In genomic region chr16:55972626-55973201, GRCm38 (mm10) we compare ENCODE assay signal across 8 mouse cellular contexts. TPM values are rescaled to one million over a fixed set of nuclear protein-coding genes. Genes with fewer than 3 reads are reported as not detected.
DNase-seq lines count a peak whose midpoint lies in the region; ATAC-seq lines count a peak whose summit lies in the region.

No protein-coding gene starts in this region.

- no peak for ATAC-seq in kidney, embryonic 14.5 days (ENCODE audit: low FRiP score, low TSS enrichment)
- ATAC-seq in hindbrain, embryonic 15.5 days (ENCODE audit: low FRiP score, low read depth) = no peak
- no peak for ATAC-seq in midbrain, embryonic 14.5 days (ENCODE audit: low FRiP score, low TSS enrichment)

- no peaks in the 10 kb centered on the region for H3K27me3 ChIP-seq in kidney, embryonic 14.5 days (ENCODE audit: control insufficient read depth, insufficient read depth, low read length)
- no peaks in the 10 kb centered on the region for H3K27me3 ChIP-seq in hindbrain, embryonic 15.5 days
- H3K27me3 ChIP-seq in midbrain, embryonic 14.5 days (ENCODE audit: control insufficient read depth, insufficient read depth, low read length) = no peaks in the 10 kb centered on the region

- no peak for DNase-seq in kidney, postnatal 25 days
- peak; percentile 24 for DNase-seq in c-Kit-positive CD71-positive TER-119-negative erythroid progenitor cells, embryonic 14.5 days (ENCODE audit: low read depth)
- DNase-seq in midbrain, embryonic 14.5 days = no peak
- no peak for DNase-seq in left cerebral cortex, postnatal 14 days (ENCODE audit: low spot score in 2 of 2)
- no peak for DNase-seq in adrenal gland, adult 8-10 months
- no peak for DNase-seq in gastrocnemius, postnatal 36 days

- H3K9me3 ChIP-seq in kidney, embryonic 14.5 days (ENCODE audit: control insufficient read depth, low read length) = no peaks in the 10 kb centered on the region
- H3K9me3 ChIP-seq in hindbrain, embryonic 15.5 days = no peaks in the 10 kb centered on the region
- H3K9me3 ChIP-seq in midbrain, embryonic 14.5 days (ENCODE audit: control insufficient read depth, low read length) = no peaks in the 10 kb centered on the region

- peaks cover 43% of the 10 kb centered on the region for H3K36me3 ChIP-seq in kidney, embryonic 14.5 days (ENCODE audit: control insufficient read depth, insufficient read depth, low read length)
- H3K36me3 ChIP-seq in hindbrain, embryonic 15.5 days = peaks cover 38% of the 10 kb centered on the region
- H3K36me3 ChIP-seq in midbrain, embryonic 14.5 days (ENCODE audit: control insufficient read depth, insufficient read depth, low read length) = peaks cover 40% of the 10 kb centered on the region

- H3K9ac ChIP-seq in kidney, embryonic 14.5 days (ENCODE audit: low read depth, low read length) = peak overlapping the region; percentile 46
- H3K9ac ChIP-seq in hindbrain, embryonic 15.5 days = peak overlapping the region; percentile 26; the same call in 1 of the 2 replicates
- no peak overlapping the region for H3K9ac ChIP-seq in midbrain, embryonic 14.5 days (replicated peaks; ENCODE audit: low read length)

- H3K27ac ChIP-seq in kidney, embryonic 14.5 days (ENCODE audit: low read depth, low read length) = peak overlapping the region; percentile 70
- H3K27ac ChIP-seq in hindbrain, embryonic 15.5 days (replicated peaks) = peak overlapping the region; percentile 88
- 0 out of 2 replicates have a peak overlapping the region, but pooled peaks have one; percentile 70 for H3K27ac ChIP-seq in midbrain, embryonic 14.5 days (replicated peaks; ENCODE audit: low read depth, low read length)

- intact Hi-C loops in left cerebral cortex, postnatal 14 days (cut with DNase I) = loop anchor here (5.0 kb wide), 1 partner anchor 65 kb away; the partner anchor contains the start of gene Trmt10c
- intact Hi-C loops in gastrocnemius, postnatal 36 days (cut with DNase I) = loop anchor here (5.0 kb wide), 1 partner anchor 55 kb away; the partner anchor contains the start of gene Pcnp

- H3K4me3 ChIP-seq in kidney, embryonic 14.5 days (ENCODE audit: low read length) = peak overlapping the region; percentile 100
- peak overlapping the region; percentile 87 for H3K4me3 ChIP-seq in hindbrain, embryonic 15.5 days
- H3K4me3 ChIP-seq in midbrain, embryonic 14.5 days (replicated peaks; ENCODE audit: low read depth, low read length) = peak overlapping the region; percentile 99

- peak overlapping the region; percentile 49 for H3K4me2 ChIP-seq in kidney, embryonic 14.5 days (replicated peaks; ENCODE audit: low read depth, low read length)
- H3K4me2 ChIP-seq in hindbrain, embryonic 15.5 days = peak overlapping the region; percentile 89
- peak overlapping the region; percentile 66 for H3K4me2 ChIP-seq in midbrain, embryonic 14.5 days (ENCODE audit: low read length)

- WGBS in kidney, embryonic 14.5 days = 58% methylated on average over 10 of the region's 10 CpGs
- WGBS in hindbrain, embryonic 15.5 days = 61% methylated on average over 10 of the region's 10 CpGs
- WGBS in midbrain, embryonic 14.5 days = 62% methylated on average over 10 of the region's 10 CpGs

- peaks cover 16% of the 10 kb centered on the region for H3K4me1 ChIP-seq in kidney, embryonic 14.5 days (ENCODE audit: control insufficient read depth, insufficient read depth, low read length)
- peaks cover 43% of the 10 kb centered on the region for H3K4me1 ChIP-seq in hindbrain, embryonic 15.5 days (replicated peaks)
- H3K4me1 ChIP-seq in midbrain, embryonic 14.5 days (ENCODE audit: control insufficient read depth, insufficient read depth, low read length) = peaks cover 20% of the 10 kb centered on the region

RNA-seq across cellular contexts. Expression of gene Zbtb11, which starts 1.0 kb away (rescaled TPM):
- polyA plus RNA-seq in kidney, embryonic 14.5 days (2014; fragmentation: Nextera tagmentation; extraction: Ambion mirVana) = 13.8 and 24.5 TPM in 2 replicates
- polyA plus RNA-seq in hindbrain, embryonic 15.5 days (2015; fragmentation: Nextera tagmentation; extraction: Ambion mirVana) = 22.1 and 23.3 TPM in 2 replicates
- polyA plus RNA-seq in midbrain, embryonic 14.5 days (2014; fragmentation: Nextera tagmentation; extraction: Ambion mirVana) = 20.5 and 24.4 TPM in 2 replicates
- total RNA-seq in left cerebral cortex, postnatal 14 days (2021) = 10 to 100 TPM; 36.4 to 36.7 TPM
- total RNA-seq in adrenal gland, adult 8-10 months (2022) = 10 to 100 TPM; 21.0 to 22.3 (median 21.6) TPM
- 1 to 10 TPM; 9.1 to 9.6 TPM for total RNA-seq in gastrocnemius, postnatal 36 days (2021)

RNA-seq across cellular contexts. Expression of gene Rpl24, which starts 6.6 kb away (rescaled TPM):
- 858 and 1,157 TPM in 2 replicates for polyA plus RNA-seq in kidney, embryonic 14.5 days (2014; fragmentation: Nextera tagmentation; extraction: Ambion mirVana)
- 454 and 488 TPM in 2 replicates for polyA plus RNA-seq in hindbrain, embryonic 15.5 days (2015; fragmentation: Nextera tagmentation; extraction: Ambion mirVana)
- polyA plus RNA-seq in midbrain, embryonic 14.5 days (2014; fragmentation: Nextera tagmentation; extraction: Ambion mirVana) = 580 and 653 TPM in 2 replicates
- total RNA-seq in left cerebral cortex, postnatal 14 days (2021) = 100 to 1,000 TPM; 333 to 350 TPM
- total RNA-seq in adrenal gland, adult 8-10 months (2022) = 100 to 1,000 TPM; 569 to 683 (median 613) TPM
- 100 to 1,000 TPM; 498 to 600 TPM for total RNA-seq in gastrocnemius, postnatal 36 days (2021)

RNA-seq across cellular contexts. Expression of gene Cep97, which starts 38.1 kb away (rescaled TPM):
- polyA plus RNA-seq in kidney, embryonic 14.5 days (2014; fragmentation: Nextera tagmentation; extraction: Ambion mirVana) = 16.2 and 16.4 TPM in 2 replicates
- 11.7 and 12.2 TPM in 2 replicates for polyA plus RNA-seq in hindbrain, embryonic 15.5 days (2015; fragmentation: Nextera tagmentation; extraction: Ambion mirVana)
- 14.5 and 20.8 TPM in 2 replicates for polyA plus RNA-seq in midbrain, embryonic 14.5 days (2014; fragmentation: Nextera tagmentation; extraction: Ambion mirVana)
- total RNA-seq in left cerebral cortex, postnatal 14 days (2021) = 1 to 10 TPM; 9.1 to 10.0 TPM
- total RNA-seq in adrenal gland, adult 8-10 months (2022) = 10 to 100 TPM; 10.4 to 15.0 (median 12.8) TPM
- total RNA-seq in gastrocnemius, postnatal 36 days (2021) = 1 to 10 TPM; 4.4 to 5.1 TPM

RNA-seq across cellular contexts. Expression of gene Pcnp, which starts 56.8 kb away (rescaled TPM):
- 228 and 236 TPM in 2 replicates for polyA plus RNA-seq in kidney, embryonic 14.5 days (2014; fragmentation: Nextera tagmentation; extraction: Ambion mirVana)
- polyA plus RNA-seq in hindbrain, embryonic 15.5 days (2015; fragmentation: Nextera tagmentation; extraction: Ambion mirVana) = 193 and 199 TPM in 2 replicates
- 212 and 241 TPM in 2 replicates for polyA plus RNA-seq in midbrain, embryonic 14.5 days (2014; fragmentation: Nextera tagmentation; extraction: Ambion mirVana)
- total RNA-seq in left cerebral cortex, postnatal 14 days (2021) = 100 to 1,000 TPM; 132 to 141 TPM
- total RNA-seq in adrenal gland, adult 8-10 months (2022) = 100 to 1,000 TPM; 102 to 138 (median 126) TPM
- total RNA-seq in gastrocnemius, postnatal 36 days (2021) = 10 to 100 TPM; 44.4 to 51.0 TPM
